Mouse (Mus musculus): ENCODE measurements around the gene Cers6. TPM values are rescaled to one million over a fixed set of nuclear protein-coding genes. Genes with fewer than 3 reads are reported as not detected.

The Cers6 gene
- polyA plus RNA-seq, 1 experiment from 2014 or later = 55.3 TPM

GRCm38 (mm10) chr2:68978244-68978643, 117.0 kb downstream of the Cers6 start:
- Histone ChIP-seq H3K27ac (ENCODE audit: low read length) (no peak overlapping the region), H3K4me3 (ENCODE audit: low read depth, low read length) (no peak overlapping the region), H3K27me3 (ENCODE audit: control insufficient read depth, insufficient read depth, low read depth, low read length) (no peaks in the 10 kb centered on the region), H3K36me3 (ENCODE audit: control insufficient read depth, insufficient read depth, low read length) (no peaks in the 10 kb centered on the region), H3K9me3 (replicated peaks; ENCODE audit: control insufficient read depth, low read length, poor library complexity, severe bottlenecking) (no peaks in the 10 kb centered on the region), H3K4me2 (ENCODE audit: low read length) (no peak overlapping the region), H3K4me1 (ENCODE audit: control insufficient read depth, insufficient read depth, low read length) (peaks cover 17% of the 10 kb centered on the region), H3K9ac (ENCODE audit: low read depth, low read length) (no peak overlapping the region)
- no peak for ATAC-seq
- WGBS = 68% methylated on average over 9 of the region's 9 CpGs

DNA sequence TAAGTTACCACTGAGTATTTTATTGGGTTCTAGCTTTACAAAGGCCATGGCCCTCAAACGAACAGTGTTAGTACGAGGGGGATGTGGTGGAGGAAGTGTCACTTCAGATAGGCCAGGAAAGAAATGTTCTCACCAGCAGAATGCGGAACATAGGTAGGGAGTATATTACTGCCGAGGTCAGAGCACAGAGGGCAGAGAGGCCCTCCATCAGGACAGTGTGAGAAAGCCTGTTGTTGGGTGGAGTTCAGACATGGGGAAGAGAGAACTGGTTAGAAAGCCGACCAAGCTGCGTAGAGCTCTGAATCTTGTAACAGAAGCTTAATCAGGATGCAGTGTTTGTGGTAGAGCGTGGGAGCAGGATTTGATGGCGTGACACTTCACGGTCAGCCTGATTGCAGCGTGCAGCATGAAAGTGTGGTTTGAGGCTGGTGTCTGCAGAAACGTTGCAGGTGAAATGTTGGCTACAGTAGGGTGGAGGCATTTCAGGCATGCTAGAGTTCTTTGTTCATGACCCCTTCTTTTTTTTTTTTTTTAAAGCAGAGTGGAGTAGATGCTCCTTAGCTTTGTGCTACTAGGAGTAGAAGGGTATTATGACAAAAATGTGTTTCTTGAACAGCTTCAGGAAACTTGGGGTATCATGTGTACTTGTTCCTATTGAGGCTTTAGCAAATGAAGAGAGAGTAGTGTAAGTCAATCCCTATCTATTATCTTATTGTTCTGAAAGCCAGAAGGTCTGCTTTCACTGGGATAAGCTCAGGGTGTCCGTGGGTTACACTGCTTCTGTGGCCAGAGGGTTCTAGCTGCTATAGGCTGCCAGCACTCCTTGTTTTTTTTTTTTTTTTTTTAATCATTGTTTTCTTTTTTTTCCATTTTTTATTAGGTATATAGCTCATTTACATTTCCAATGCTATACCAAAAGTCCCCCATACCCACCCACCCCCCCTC, 117.7 kb downstream of the Cers6 start:
- no peaks in the 10 kb centered on the region for H3K36me3 ChIP-seq (ENCODE audit: control insufficient read depth, insufficient read depth, low read length)
- peaks cover 17% of the 10 kb centered on the region for H3K4me1 ChIP-seq (ENCODE audit: control insufficient read depth, insufficient read depth, low read length)
- no peak overlapping the region for H3K27ac ChIP-seq (ENCODE audit: low read length)
- WGBS = 77% methylated on average over 12 of the region's 12 CpGs
- H3K4me2 ChIP-seq (ENCODE audit: low read length) = no peak overlapping the region
- H3K9me3 ChIP-seq (replicated peaks; ENCODE audit: control insufficient read depth, low read length, poor library complexity, severe bottlenecking) = no peaks in the 10 kb centered on the region
- no peak for ATAC-seq
- H3K27me3 ChIP-seq (ENCODE audit: control insufficient read depth, insufficient read depth, low read depth, low read length) = no peaks in the 10 kb centered on the region
- no peak overlapping the region for H3K4me3 ChIP-seq (ENCODE audit: low read depth, low read length)
- H3K9ac ChIP-seq (ENCODE audit: low read depth, low read length) = no peak overlapping the region

DNA sequence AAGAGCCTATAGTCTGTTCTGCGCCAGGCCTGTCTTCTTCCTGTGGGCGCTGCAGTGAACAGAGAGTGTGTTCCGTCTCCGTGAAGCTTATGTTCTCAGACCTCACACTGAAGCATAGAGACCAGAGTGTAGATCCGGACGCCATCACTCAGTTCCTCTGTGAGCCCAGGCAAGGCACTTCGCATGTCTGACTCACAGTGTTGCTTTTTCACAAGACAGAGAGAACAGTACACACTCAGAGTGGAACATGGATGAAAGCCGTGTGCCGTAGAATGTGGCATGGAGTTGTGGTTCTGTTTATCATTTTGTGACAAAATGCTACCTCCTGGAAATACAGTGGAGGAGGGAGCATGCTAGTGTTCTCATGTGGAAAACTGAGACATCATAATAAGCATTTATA, 120.1 kb downstream of the Cers6 start:
- H3K27me3 ChIP-seq (ENCODE audit: control insufficient read depth, insufficient read depth, low read depth, low read length) = no peaks in the 10 kb centered on the region
- H3K27ac ChIP-seq (ENCODE audit: low read length) = no peak overlapping the region
- peaks cover 17% of the 10 kb centered on the region for H3K4me1 ChIP-seq (ENCODE audit: control insufficient read depth, insufficient read depth, low read length)
- WGBS = 88% methylated on average over 9 of the region's 9 CpGs
- ATAC-seq = 0 out of 2 replicates have a peak, but pooled peaks have one; percentile 19
- H3K9me3 ChIP-seq (replicated peaks; ENCODE audit: control insufficient read depth, low read length, poor library complexity, severe bottlenecking) = no peaks in the 10 kb centered on the region
- H3K4me3 ChIP-seq (ENCODE audit: low read depth, low read length) = no peak overlapping the region
- no peak overlapping the region for H3K4me2 ChIP-seq (ENCODE audit: low read length)
- H3K36me3 ChIP-seq (ENCODE audit: control insufficient read depth, insufficient read depth, low read length) = no peaks in the 10 kb centered on the region
- H3K9ac ChIP-seq (ENCODE audit: low read depth, low read length) = no peak overlapping the region

GRCm38 (mm10) chr2:68981756-68982409, 120.6 kb downstream of the Cers6 start:
- 0 out of 2 replicates have a peak overlapping the region, but pooled peaks have one; percentile 7 for H3K9ac ChIP-seq (ENCODE audit: low read depth, low read length)
- no peak overlapping the region for H3K27ac ChIP-seq (ENCODE audit: low read length)
- H3K4me2 ChIP-seq (ENCODE audit: low read length) = no peak overlapping the region

DNA sequence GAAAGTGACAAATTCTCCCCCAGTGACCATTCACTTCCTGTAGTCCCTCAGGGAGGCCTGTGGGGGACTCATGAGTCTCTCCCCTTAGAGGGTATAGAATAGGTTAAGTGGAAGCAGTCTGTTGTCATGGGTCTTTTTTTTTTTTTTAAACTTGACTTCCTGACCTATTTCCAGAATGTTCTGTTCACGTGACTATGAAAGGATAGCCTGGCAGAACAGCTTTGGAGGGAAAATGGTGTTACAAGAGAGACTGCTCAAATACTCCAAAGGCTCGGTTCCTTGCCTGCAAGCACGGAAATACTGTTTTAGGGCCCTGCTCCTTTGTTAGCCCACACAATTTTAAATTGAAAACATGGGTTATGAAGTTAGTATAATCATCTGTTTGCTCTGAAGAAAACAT, 121.7 kb downstream of the Cers6 start:
- H3K9me3 ChIP-seq (replicated peaks; ENCODE audit: control insufficient read depth, low read length, poor library complexity, severe bottlenecking) = no peaks in the 10 kb centered on the region
- H3K4me1 ChIP-seq (ENCODE audit: control insufficient read depth, insufficient read depth, low read length) = peaks cover 17% of the 10 kb centered on the region
- no peaks in the 10 kb centered on the region for H3K36me3 ChIP-seq (ENCODE audit: control insufficient read depth, insufficient read depth, low read length)
- no peak for ATAC-seq
- 86% methylated on average over 3 of the region's 3 CpGs for WGBS
- no peak overlapping the region for H3K4me3 ChIP-seq (ENCODE audit: low read depth, low read length)
- no peak overlapping the region for H3K27ac ChIP-seq (ENCODE audit: low read length)
- no peaks in the 10 kb centered on the region for H3K27me3 ChIP-seq (ENCODE audit: control insufficient read depth, insufficient read depth, low read depth, low read length)
- H3K4me2 ChIP-seq (ENCODE audit: low read length) = no peak overlapping the region
- H3K9ac ChIP-seq (ENCODE audit: low read depth, low read length) = no peak overlapping the region

More at GRCm38 (mm10) chr2:68981756-68982409, 120.6 kb downstream of the Cers6 start:
- H3K4me1 ChIP-seq (ENCODE audit: control insufficient read depth, insufficient read depth, low read length) = peaks cover 17% of the 10 kb centered on the region
- H3K9me3 ChIP-seq (replicated peaks; ENCODE audit: control insufficient read depth, low read length, poor library complexity, severe bottlenecking) = no peaks in the 10 kb centered on the region
- no peak overlapping the region for H3K4me3 ChIP-seq (ENCODE audit: low read depth, low read length)
- peak; percentile 63 for ATAC-seq
- no peaks in the 10 kb centered on the region for H3K27me3 ChIP-seq (ENCODE audit: control insufficient read depth, insufficient read depth, low read depth, low read length)
- WGBS = 40% methylated on average over 11 of the region's 11 CpGs
- no peaks in the 10 kb centered on the region for H3K36me3 ChIP-seq (ENCODE audit: control insufficient read depth, insufficient read depth, low read length)

- H3K9ac ChIP-seq (ENCODE audit: low read depth, low read length) = no peak overlapping the region
- H3K27ac ChIP-seq (ENCODE audit: low read length) = no peak overlapping the region
- H3K4me1 ChIP-seq (ENCODE audit: control insufficient read depth, insufficient read depth, low read length) = peaks cover 17% of the 10 kb centered on the region
- H3K4me3 ChIP-seq (ENCODE audit: low read depth, low read length) = no peak overlapping the region
- no peaks in the 10 kb centered on the region for H3K27me3 ChIP-seq (ENCODE audit: control insufficient read depth, insufficient read depth, low read depth, low read length)
- H3K36me3 ChIP-seq (ENCODE audit: control insufficient read depth, insufficient read depth, low read length) = no peaks in the 10 kb centered on the region
- no peak overlapping the region for H3K4me2 ChIP-seq (ENCODE audit: low read length)
- H3K9me3 ChIP-seq (replicated peaks; ENCODE audit: control insufficient read depth, low read length, poor library complexity, severe bottlenecking) = no peaks in the 10 kb centered on the region
- no peak for ATAC-seq
- WGBS = 89% methylated on average over 3 of the region's 3 CpGs
These were observed 122.2 kb downstream of the Cers6 start for GRCm38 (mm10) chr2:68983431-68983830.

GRCm38 (mm10) chr2:68989117-68989516, 127.9 kb downstream of the Cers6 start:
- no peak for ATAC-seq
- no peak overlapping the region for H3K4me2 ChIP-seq (ENCODE audit: low read length)
- H3K36me3 ChIP-seq (ENCODE audit: control insufficient read depth, insufficient read depth, low read length) = no peaks in the 10 kb centered on the region
- no peak overlapping the region for H3K27ac ChIP-seq (ENCODE audit: low read length)
- no peaks in the 10 kb centered on the region for H3K4me1 ChIP-seq (ENCODE audit: control insufficient read depth, insufficient read depth, low read length)
- H3K9me3 ChIP-seq (replicated peaks; ENCODE audit: control insufficient read depth, low read length, poor library complexity, severe bottlenecking) = no peaks in the 10 kb centered on the region
- WGBS = 91% methylated on average over 6 of the region's 6 CpGs
- no peak overlapping the region for H3K4me3 ChIP-seq (ENCODE audit: low read depth, low read length)
- H3K9ac ChIP-seq (ENCODE audit: low read depth, low read length) = no peak overlapping the region
- no peaks in the 10 kb centered on the region for H3K27me3 ChIP-seq (ENCODE audit: control insufficient read depth, insufficient read depth, low read depth, low read length)

DNA sequence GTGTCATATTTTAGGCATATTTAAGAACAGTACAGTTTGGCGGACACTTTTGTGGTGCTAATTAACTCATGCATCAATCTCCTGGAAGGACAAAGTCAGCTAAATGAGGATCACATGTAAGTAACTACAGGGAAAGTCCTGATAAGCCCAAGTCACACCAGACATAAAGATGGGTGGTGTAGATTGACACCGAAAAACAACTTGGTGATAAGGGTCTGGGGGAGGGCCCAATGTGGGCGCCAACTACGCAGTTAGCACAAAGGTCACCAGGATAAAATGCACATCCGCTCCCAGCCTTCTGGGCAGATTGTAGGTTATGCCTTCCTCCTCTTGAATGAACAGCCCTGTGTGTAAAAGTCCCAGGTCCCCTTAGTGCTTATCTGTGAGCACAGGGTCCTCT, 131.4 kb downstream of the Cers6 start:
- Histone ChIP-seq H3K9me3 (replicated peaks; ENCODE audit: control insufficient read depth, low read length, poor library complexity, severe bottlenecking) (no peaks in the 10 kb centered on the region; the same call in 1 of the 2 replicates), H3K27me3 (ENCODE audit: control insufficient read depth, insufficient read depth, low read depth, low read length) (no peaks in the 10 kb centered on the region), H3K4me3 (ENCODE audit: low read depth, low read length) (no peak overlapping the region), H3K9ac (ENCODE audit: low read depth, low read length) (no peak overlapping the region), H3K4me1 (ENCODE audit: control insufficient read depth, insufficient read depth, low read length) (no peaks in the 10 kb centered on the region), H3K27ac (ENCODE audit: low read length) (no peak overlapping the region), H3K4me2 (ENCODE audit: low read length) (no peak overlapping the region), H3K36me3 (ENCODE audit: control insufficient read depth, insufficient read depth, low read length) (no peaks in the 10 kb centered on the region)
- ATAC-seq = no peak
- 95% methylated on average over 5 of the region's 5 CpGs for WGBS

DNA sequence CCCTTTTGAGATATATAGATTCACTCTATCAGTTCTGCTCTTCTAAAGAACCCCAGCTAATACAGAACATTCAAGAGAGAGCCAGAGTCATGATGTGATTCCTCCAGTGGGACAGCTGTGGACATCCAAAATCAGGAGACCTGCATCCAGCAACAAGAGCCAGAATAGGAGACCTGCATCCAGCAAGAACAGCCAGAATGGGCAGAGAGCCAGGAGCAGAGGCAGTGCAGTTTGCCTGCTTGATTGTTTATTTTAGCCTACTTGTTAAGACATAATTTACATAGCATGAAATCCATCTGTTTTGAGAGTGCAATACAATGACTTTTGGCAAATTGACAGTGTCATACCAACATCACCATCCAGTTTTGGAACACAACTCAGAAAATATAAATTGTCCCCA, 133.2 kb downstream of the Cers6 start:
- Histone ChIP-seq H3K4me2 (ENCODE audit: low read length) (no peak overlapping the region), H3K4me3 (ENCODE audit: low read depth, low read length) (no peak overlapping the region), H3K9me3 (replicated peaks; ENCODE audit: control insufficient read depth, low read length, poor library complexity, severe bottlenecking) (no peaks in the 10 kb centered on the region; the same call in 1 of the 2 replicates), H3K27ac (ENCODE audit: low read length) (no peak overlapping the region), H3K27me3 (ENCODE audit: control insufficient read depth, insufficient read depth, low read depth, low read length) (no peaks in the 10 kb centered on the region), H3K4me1 (ENCODE audit: control insufficient read depth, insufficient read depth, low read length) (no peaks in the 10 kb centered on the region), H3K36me3 (ENCODE audit: control insufficient read depth, insufficient read depth, low read length) (no peaks in the 10 kb centered on the region), H3K9ac (ENCODE audit: low read depth, low read length) (no peak overlapping the region)
- no peak for ATAC-seq
